In the genomic region with DNA sequence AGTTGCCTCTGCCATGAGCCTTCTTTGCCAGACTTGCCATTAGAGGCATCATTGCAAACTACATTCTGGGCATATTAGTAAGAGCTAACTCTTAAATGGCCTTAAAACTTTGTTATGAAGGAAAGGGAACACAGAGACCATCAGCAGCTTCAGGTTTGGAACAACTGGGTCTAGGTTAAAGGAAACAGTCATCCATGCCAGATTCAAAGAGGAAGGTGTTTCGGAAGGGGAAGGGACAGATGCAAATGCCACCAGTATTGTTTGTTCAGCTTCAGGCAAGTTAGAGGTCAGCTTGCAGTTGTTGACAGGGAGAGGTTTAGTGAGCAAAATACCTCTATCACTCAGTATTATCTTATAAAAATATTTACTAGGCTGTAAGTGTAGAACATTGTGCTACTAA, we compare ENCODE assay signal across 27 mouse cellular contexts. TPM values are rescaled to one million over a fixed set of nuclear protein-coding genes. Genes with fewer than 3 reads are reported as not detected.
DNase-seq lines count a peak whose midpoint lies in the region; TF ChIP-seq lines count a peak whose summit lies in the region.
"Had no signal": no experiment of that assay in that cellular context is flagged by ENCODE, and none has a peak within 500 bp of the region (broad histone marks: within the 10 kb centered on the region; RNA-seq: fewer than 3 reads in every experiment).

No protein-coding gene starts in this region.

- peak overlapping the region; percentile 48 for H3K27ac ChIP-seq in heart, adult 2 months
- H3K27ac ChIP-seq: forebrain, embryonic 10.5 days; forebrain, embryonic 13.5 days; heart, embryonic 15.5 days; hindbrain, embryonic 14.5 days; hindbrain, postnatal 0 days had no signal

- H3K4me3 ChIP-seq in heart, adult 2 months: no peak overlapping the region
- H3K4me3 ChIP-seq: forebrain, embryonic 10.5 days; forebrain, embryonic 13.5 days; heart, embryonic 12.5 days; heart, embryonic 15.5 days had no signal

- TF ChIP-seq POLR2A in heart, adult 2 months (IDR thresholded peaks at IDR 0.05; ENCODE audit: insufficient read depth, low read depth, low read length): no peak

- DNase-seq in gastrocnemius, postnatal 25 days: peak; percentile 6
- no peak for DNase-seq in gastrocnemius, adult 8-10 months (ENCODE audit: low spot score in 2 of 2)
- DNase-seq in heart, adult 2 months: no peak
- no peak for DNase-seq in heart, postnatal 36 days
- DNase-seq in urinary bladder, postnatal 14 days (ENCODE audit: low spot score): peak; percentile 22
- no peak for DNase-seq in urinary bladder, postnatal 25 days (ENCODE audit: low spot score)
- no peak for DNase-seq in left cerebral cortex, adult 18-20 months (ENCODE audit: low spot score in 2 of 2)
- DNase-seq: adrenal gland, adult 2 months; adrenal gland, postnatal 14 days; B cell, adult 2 months; cerebellum, adult 11-12 months; cerebellum, adult 8-10 months; cerebellum, postnatal 10 days; cerebellum, postnatal 36 days; gastrocnemius, postnatal 14 days; heart, postnatal 14 days; kidney, adult 18-20 months; kidney, adult 9 months had no signal

- no peaks in the 10 kb centered on the region for H3K27me3 ChIP-seq in heart, adult 2 months (ENCODE audit: control insufficient read depth, insufficient read depth, low read length)
- H3K27me3 ChIP-seq: CH12.LX; forebrain, embryonic 13.5 days; heart, embryonic 12.5 days; heart, embryonic 15.5 days; Patski had no signal

- no peaks in the 10 kb centered on the region; the same call in 1 of the 2 replicates for H3K4me1 ChIP-seq in heart, adult 2 months (ENCODE audit: control insufficient read depth, insufficient read depth, low read length)
- H3K4me1 ChIP-seq: forebrain, embryonic 13.5 days had no signal

- no peak for TF ChIP-seq CTCF in heart, adult 2 months (IDR thresholded peaks at IDR 0.05)

- peaks cover 2% of the 10 kb centered on the region; the same call in 1 of the 2 replicates for H3K36me3 ChIP-seq in heart, adult 2 months (ENCODE audit: control insufficient read depth, insufficient read depth, low read length)
- H3K36me3 ChIP-seq: forebrain, embryonic 10.5 days; G1E; heart, embryonic 12.5 days; heart, embryonic 15.5 days had no signal

- TF ChIP-seq EP300 in heart, adult 2 months (IDR thresholded peaks at IDR 0.05; ENCODE audit: insufficient read depth, low read depth, low read length): no peak

- intact Hi-C loops in heart, adult 2 months (cut with DNase I): no loop called here
- intact Hi-C loops in heart, postnatal 36 days (cut with DNase I): no loop called here

- no peak overlapping the region for H3K9ac ChIP-seq in heart, adult 2 months (ENCODE audit: low read depth, low read length)
- H3K9ac ChIP-seq: forebrain, embryonic 13.5 days; heart, embryonic 12.5 days; heart, embryonic 15.5 days; hindbrain, embryonic 14.5 days had no signal

- 51% methylated on average over 1 of the region's 1 CpGs for WGBS in heart, adult 2 months

- H3K79me2 ChIP-seq in heart, adult 2 months (replicated peaks; ENCODE audit: control insufficient read depth, insufficient read depth, low read length): no peaks in the 10 kb centered on the region

RNA-seq across cellular contexts. Expression of a gene that starts 37.7 kb away (rescaled TPM):
- total RNA-seq in gastrocnemius, postnatal 25 days (2021): 10 to 100 TPM; 22.0 to 23.9 TPM
- total RNA-seq in gastrocnemius, adult 8-10 months (2022): 10 to 100 TPM; 15.9 to 31.8 (median 21.1) TPM
- 10 to 100 TPM; 51.8 to 55.8 TPM for total RNA-seq in heart, adult 2 months (2021)
- polyA plus RNA-seq in heart, adult 2 months (2012; rRNA removed): 13.7 and 23.1 TPM in 2 replicates
- total RNA-seq in heart, postnatal 36 days (2021): 10 to 100 TPM; 52.0 to 65.6 TPM
- 10 to 100 TPM; 52.9 to 58.0 TPM for total RNA-seq in left cerebral cortex, adult 18-20 months (2021)

Comparison
In these comparisons a context has a peak if more than half of its experiments do, and no peak if none do; other contexts are left out.
1. DNase-seq: peak in gastrocnemius, postnatal 25 days (single experiment) and urinary bladder, postnatal 14 days (single experiment); none in gastrocnemius, adult 8-10 months (0 of 2), heart, adult 2 months (0 of 2), heart, postnatal 36 days (0 of 2), urinary bladder, postnatal 25 days (single experiment) and left cerebral cortex, adult 18-20 months (0 of 2).